Mouse (Mus musculus) midbrain, embryonic 14.5 days (tissue): Measurements from ENCODE around the gene Slc5a1. TPM values are rescaled to one million over a fixed set of nuclear protein-coding genes. Genes with fewer than 3 reads are reported as not detected.

Source experiments
- polyA plus RNA-seq: library from polyadenylated mRNA; unstranded; fragments of >200 nt; fragmentation: Nextera tagmentation; extraction: Ambion mirVana; gene quantifications from 2 replicates; pipeline ENCODE4 v1.2.1, GENCODE M21; 2014

The Slc5a1 gene
- polyA plus RNA-seq, 1 experiment from 2014 or later: not detected

Other genes with a start within 250 kb of the Slc5a1 start
- 13.5 and 15.8 TPM in 2 replicates for gene Prr14l, start 250.0 kb upstream of the Slc5a1 start, polyA plus RNA-seq
- gene Depdc5, start 240.5 kb upstream of the Slc5a1 start, polyA plus RNA-seq: 21.5 and 30.9 TPM in 2 replicates
- 643 and 661 TPM in 2 replicates for gene Ywhah, start 85.4 kb upstream of the Slc5a1 start, polyA plus RNA-seq
- gene Spon2, start 114.2 kb downstream of the Slc5a1 start, polyA plus RNA-seq: 0.50 and 1.6 TPM in 2 replicates
- gene Ctbp1, start 170.8 kb downstream of the Slc5a1 start, polyA plus RNA-seq: 578 and 581 TPM in 2 replicates
- gene Maea, start 231.3 kb downstream of the Slc5a1 start, polyA plus RNA-seq: 120 and 138 TPM in 2 replicates